Mouse (Mus musculus) layer of hippocampus, adult 9-10 months (tissue): Measurements from ENCODE around the gene Efhc2.

Experiments used
- DNase-seq: peaks from one replicate; pipeline ENCODE4 v3.0.0; 2022; ENCODE audit warnings: low spot score

Gene Efhc2

GRCm38 (mm10) chrX:17319126-17319583 lies at the start of gene Efhc2:
Gene Efhc2, minus strand, starts transcription at chrX:17319368.
- DNase-seq, result no peak

DNA sequence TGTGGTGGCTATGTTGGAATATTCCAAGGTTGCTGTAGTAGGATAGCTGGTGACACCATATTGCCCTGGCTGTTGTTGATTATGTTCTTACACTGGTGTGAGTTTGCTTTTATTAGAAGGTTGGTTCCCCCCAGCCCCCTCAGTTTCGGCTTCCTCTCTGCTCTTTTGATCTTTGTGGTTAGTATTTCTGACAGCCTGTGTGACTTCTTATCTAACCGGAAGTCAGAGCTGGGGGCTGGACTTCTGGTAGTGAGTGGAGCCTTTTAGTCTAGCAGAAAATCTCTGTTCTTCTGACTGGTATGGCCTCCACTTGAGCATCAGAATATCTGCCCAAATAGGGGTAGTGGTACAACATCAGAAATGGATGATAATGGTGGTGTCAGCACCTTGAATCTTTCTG lies 45.9 kb upstream of the Efhc2 start:
- DNase-seq, result no peak

DNA sequence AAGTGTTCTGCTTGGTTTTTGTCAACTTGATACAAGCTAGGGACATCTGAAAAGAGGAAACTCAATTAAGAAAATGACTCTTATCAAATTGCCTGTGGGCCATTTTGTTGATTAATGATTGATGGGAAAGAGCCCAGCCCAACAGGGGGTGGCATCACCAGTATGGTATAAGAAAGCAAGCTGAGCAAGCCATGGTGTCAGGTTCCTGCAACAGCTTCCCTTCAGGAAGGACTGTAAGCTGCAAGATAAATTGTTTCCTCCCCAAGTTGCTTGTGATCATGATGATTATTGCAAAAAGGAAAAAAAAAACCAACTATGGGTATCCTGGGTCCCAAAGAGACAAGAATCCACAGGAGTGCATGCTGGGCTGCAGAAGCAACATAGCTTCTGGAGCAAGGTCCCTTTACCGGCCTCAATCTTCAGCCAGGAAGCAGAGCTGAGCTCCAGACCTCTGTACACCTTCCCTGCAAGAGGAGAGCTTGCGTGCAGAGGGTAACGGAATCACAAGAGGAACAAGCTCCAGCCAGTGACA lies 18.8 kb downstream of the Efhc2 start:
- no peak for DNase-seq

- DNase-seq, result no peak
These were observed 35.3 kb downstream of the Efhc2 start for GRCm38 (mm10) chrX:17283899-17284298.

DNA sequence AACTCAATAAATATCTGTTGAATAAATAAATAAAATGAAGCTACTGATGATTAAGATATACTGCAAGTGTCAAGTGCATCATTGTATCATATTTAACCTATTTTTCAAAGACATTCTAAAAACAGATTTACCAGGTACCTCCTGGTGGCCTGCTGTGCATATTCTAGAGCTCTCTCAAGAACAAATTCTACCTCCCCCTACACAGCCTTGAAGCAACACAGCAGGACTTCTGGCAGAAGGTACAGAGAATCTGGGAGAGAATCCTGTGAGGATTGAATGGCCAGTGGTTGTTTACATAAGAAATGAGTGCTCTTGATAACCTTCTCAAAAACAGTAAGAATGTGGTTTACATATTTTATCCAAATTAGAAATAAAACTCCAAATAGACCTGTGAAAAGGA lies 94.0 kb downstream of the Efhc2 start:
- no peak for DNase-seq

DNA sequence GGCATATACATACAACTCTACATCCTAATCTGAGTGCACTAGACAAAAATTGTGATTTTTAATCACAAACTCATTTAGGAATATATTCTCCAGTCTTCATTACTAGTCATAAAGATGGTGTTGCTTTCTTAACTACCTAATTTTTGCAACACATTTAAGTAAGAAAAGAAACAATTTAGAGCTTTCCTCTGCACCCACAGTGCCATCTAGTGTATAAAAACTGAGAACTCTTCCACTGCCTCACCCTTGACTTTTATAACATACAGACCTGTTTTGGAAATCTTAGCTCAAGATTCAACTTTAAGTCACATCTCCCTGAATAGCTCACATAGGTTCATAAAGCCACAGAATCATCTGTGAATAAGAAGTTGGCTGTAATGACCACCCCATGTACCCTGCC lies 101.7 kb downstream of the Efhc2 start:
- DNase-seq, result no peak

GRCm38 (mm10) chrX:17213515-17213914 lies 105.7 kb downstream of the Efhc2 start:
- DNase-seq, result no peak

- no peak for DNase-seq
These were observed 143.4 kb downstream of the Efhc2 start for GRCm38 (mm10) chrX:17175748-17176147.

DNA sequence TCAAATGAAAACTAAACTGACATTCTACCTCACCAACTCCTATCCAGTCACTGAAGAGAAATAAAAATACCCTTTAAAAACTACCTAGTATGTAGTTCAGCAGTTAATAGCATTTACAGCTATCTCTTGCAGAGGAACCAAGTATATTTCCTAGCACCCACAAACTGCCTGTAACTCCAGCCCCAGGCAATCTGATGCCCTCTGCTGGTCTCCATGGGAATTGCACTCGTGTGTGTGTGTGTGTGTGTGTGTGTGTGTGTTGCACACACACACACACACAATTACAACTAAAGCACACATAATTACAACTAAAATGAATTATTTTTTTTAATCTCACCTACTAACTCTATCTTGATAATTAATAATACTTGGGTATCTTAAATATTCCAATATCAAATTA lies 153.5 kb downstream of the Efhc2 start:
- no peak for DNase-seq
